Mouse (Mus musculus) heart, adult 2 months (tissue): ENCODE results near the gene Scn2b. TPM values are rescaled to one million over a fixed set of nuclear protein-coding genes. Genes with fewer than 3 reads are reported as not detected.

Source experiments
- DNase-seq, 2 experiments: peaks; one replicate each; pipeline ENCODE4 v3.0.0; 2021
- H3K27ac ChIP-seq: fragments of 200-600 bp; 2 replicates; pipeline ENCODE4 v1.8.1; 2022
- H3K27me3 ChIP-seq: fragments of 200-500 bp; 2 replicates; pipeline ENCODE4 v1.6.1; 2012; ENCODE audit warnings: mild to moderate bottlenecking, low read length, inconsistent platforms, mixed read lengths; ENCODE audit not compliant: control insufficient read depth, insufficient read depth
- H3K36me3 ChIP-seq: fragments of 200-500 bp; 2 replicates; pipeline ENCODE4 v1.6.1; 2012; ENCODE audit warnings: low read length, inconsistent platforms; ENCODE audit not compliant: control insufficient read depth, insufficient read depth
- H3K4me1 ChIP-seq: fragments of 200-500 bp; 2 replicates; pipeline ENCODE4 v1.6.1; 2011; ENCODE audit warnings: low read length; ENCODE audit not compliant: control insufficient read depth, insufficient read depth
- H3K4me3 ChIP-seq: fragments of 200-600 bp; 2 replicates; pipeline ENCODE4 v1.8.1; 2022
- H3K79me2 ChIP-seq: fragments of 200-500 bp; replicated peaks from 2 replicates; pipeline ENCODE4 v1.6.1; 2012; ENCODE audit warnings: mild to moderate bottlenecking, inconsistent platforms, low read length, moderate library complexity, mixed read lengths; ENCODE audit not compliant: control insufficient read depth, insufficient read depth
- H3K9ac ChIP-seq: fragments of 200-500 bp; 2 replicates; pipeline ENCODE4 v1.6.1; 2012; ENCODE audit warnings: low read depth, mild to moderate bottlenecking, control low read depth, inconsistent platforms, low read length, mixed read lengths
- CTCF ChIP-seq: fragments of 200-600 bp; IDR thresholded peaks from 2 replicates; pipeline ENCODE4 v1.8.1; 2022; ENCODE audit warnings: antibody characterized with exemption, mild to moderate bottlenecking, moderate library complexity
- EP300 ChIP-seq: fragments of 200-500 bp; IDR thresholded peaks from 2 replicates; pipeline ENCODE4 v1.6.1; 2011; ENCODE audit warnings: low read depth, low read length, control low read depth; ENCODE audit not compliant: insufficient read depth
- POLR2A ChIP-seq: fragments of 200-500 bp; IDR thresholded peaks from 2 replicates; pipeline ENCODE4 v1.6.1; 2011; ENCODE audit warnings: mild to moderate bottlenecking, low read depth, low read length, control low read depth; ENCODE audit not compliant: insufficient read depth
- WGBS: fragments of 180-500 bp; shearing (Covaris S2); methylation state at CpG from one replicate; pipeline ENCODE4 v1.1.7; 2018; 5-methylcytosine and 5-hydroxymethylcytosine counted together
- intact Hi-C: fragments of 180-260 bp; cut with DNase I; formaldehyde crosslinking; loops from one replicate; pipeline ENCODE4 v1.15.1; 2025
- polyA plus RNA-seq: library from polyadenylated mRNA; depleted of rRNA; stranded (reverse); fragments of >200 nt; gene quantifications from 2 replicates; pipeline ENCODE4 v1.2.3, GENCODE M21; 2012; rRNA removed
- total RNA-seq, 2 experiments: library from RNA; stranded (reverse); gene quantifications; 2 replicates each; pipeline ENCODE4 v1.2.3; 2021

Gene Scn2b
- total and polyA plus RNA-seq, 3 experiments, result 0.31 to 1.3 (median 1.2) TPM

- WGBS, result 65% methylated on average over 1 of the region's 1 CpGs
- intact Hi-C loops, result no loop called here
- no peak for DNase-seq
Measured at GRCm38 (mm10) chr9:45171073-45171610, 53.6 kb downstream of the Scn2b start.

GRCm38 (mm10) chr9:45173475-45173874 is 55.9 kb downstream of the Scn2b start:
- Histone ChIP-seq H3K9ac (no peak overlapping the region), H3K27ac (no peak overlapping the region), H3K36me3 (no peaks in the 10 kb centered on the region), H3K79me2 (no peaks in the 10 kb centered on the region), H3K4me3 (no peak overlapping the region), H3K27me3 (no peaks in the 10 kb centered on the region), H3K4me1 (no peaks in the 10 kb centered on the region)
- 53% methylated on average over 3 of the region's 3 CpGs for WGBS
- intact Hi-C loops, result no loop called here
- DNase-seq, result no peak
- TF ChIP-seq CTCF, result no peak
- TF ChIP-seq POLR2A, result no peak
- no peak for TF ChIP-seq EP300

More at GRCm38 (mm10) chr9:45171073-45171610, 53.6 kb downstream of the Scn2b start:
- H3K4me1 ChIP-seq, result no peaks in the 10 kb centered on the region
- TF ChIP-seq EP300 (no peak), POLR2A (no peak), CTCF (no peak)
- H3K27me3 ChIP-seq, result no peaks in the 10 kb centered on the region
- no peak overlapping the region for H3K27ac ChIP-seq
- no peaks in the 10 kb centered on the region for H3K79me2 ChIP-seq
- H3K36me3 ChIP-seq, result no peaks in the 10 kb centered on the region
- H3K4me3 ChIP-seq, result no peak overlapping the region
- H3K9ac ChIP-seq, result no peak overlapping the region

- DNase-seq, result no peak
- Histone ChIP-seq H3K27ac (no peak overlapping the region), H3K36me3 (no peaks in the 10 kb centered on the region), H3K4me1 (no peaks in the 10 kb centered on the region), H3K9ac (no peak overlapping the region), H3K4me3 (no peak overlapping the region), H3K27me3 (no peaks in the 10 kb centered on the region), H3K79me2 (no peaks in the 10 kb centered on the region)
- 74% methylated on average over 5 of the region's 5 CpGs for WGBS
- TF ChIP-seq EP300, result no peak
- TF ChIP-seq CTCF, result no peak
- TF ChIP-seq POLR2A, result no peak
- intact Hi-C loops, result no loop called here
Measured at GRCm38 (mm10) chr9:45179282-45179681, 61.7 kb downstream of the Scn2b start.

Other genes starting within 250 kb of the Scn2b start
- gene Kmt2a, start 236.5 kb upstream of the Scn2b start, total RNA-seq, result 10 to 100 TPM; 25.7 to 25.9 TPM
- 11.8 and 12.9 TPM in 2 replicates for gene Kmt2a, start 236.5 kb upstream of the Scn2b start, polyA plus RNA-seq
- 1,000 to 10,000 TPM; 1,478 to 1,698 TPM for gene Atp5l, start 197.0 kb upstream of the Scn2b start, total RNA-seq
- gene Atp5l, start 197.0 kb upstream of the Scn2b start, polyA plus RNA-seq, result 1,092 and 1,784 TPM in 2 replicates
- gene Ube4a, start 152.2 kb upstream of the Scn2b start, total RNA-seq, result 10 to 100 TPM; 36.1 to 39.6 TPM
- gene Ube4a, start 152.2 kb upstream of the Scn2b start, polyA plus RNA-seq, result 8.4 and 17.0 TPM in 2 replicates
- gene Cd3g, start 137.4 kb upstream of the Scn2b start, total RNA-seq, result under 1 TPM; 0.25 to 0.39 TPM
- 0.64 and 1.5 TPM in 2 replicates for gene Cd3g, start 137.4 kb upstream of the Scn2b start, polyA plus RNA-seq
- gene Cd3d, start 136.0 kb upstream of the Scn2b start, total RNA-seq, result under 1 TPM in 1 of 2 experiments, not detected in 1; 0.66 TPM
- 0.29 and 0.92 TPM in 2 replicates for gene Cd3d, start 136.0 kb upstream of the Scn2b start, polyA plus RNA-seq
- gene Cd3e, start 108.2 kb upstream of the Scn2b start, total RNA-seq, result under 1 TPM; 0.21 to 0.66 TPM
- 0.32 and 1.5 TPM in 2 replicates for gene Cd3e, start 108.2 kb upstream of the Scn2b start, polyA plus RNA-seq
- 1 to 10 TPM in 1 of 2 experiments, under 1 TPM in 1; 0.77 to 1.2 TPM for gene Mpzl2, start 78.0 kb upstream of the Scn2b start, total RNA-seq
- 1.6 and 1.8 TPM in 2 replicates for gene Mpzl2, start 78.0 kb upstream of the Scn2b start, polyA plus RNA-seq
- gene Mpzl3, start 62.6 kb upstream of the Scn2b start, total RNA-seq, result 1 to 10 TPM; 1.4 to 1.8 TPM
- 0.82 and 1.2 TPM in 2 replicates for gene Mpzl3, start 62.6 kb upstream of the Scn2b start, polyA plus RNA-seq
- under 1 TPM; 0.20 to 0.29 TPM for gene Jaml, start 38.6 kb upstream of the Scn2b start, total RNA-seq
- 0.14 and 0.18 TPM in 2 replicates for gene Jaml, start 38.6 kb upstream of the Scn2b start, polyA plus RNA-seq
- gene Scn4b, start 20.6 kb downstream of the Scn2b start, total RNA-seq, result 10 to 100 TPM; 14.2 to 16.9 TPM
- 5.1 and 8.3 TPM in 2 replicates for gene Scn4b, start 20.6 kb downstream of the Scn2b start, polyA plus RNA-seq
- gene BC049352, start 64.2 kb downstream of the Scn2b start, total RNA-seq, result not detected
- 0.09 and 0.23 TPM in 2 replicates for gene BC049352, start 64.2 kb downstream of the Scn2b start, polyA plus RNA-seq
- gene Tmprss4, start 86.3 kb downstream of the Scn2b start, total RNA-seq, result not detected
- gene Tmprss4, start 86.3 kb downstream of the Scn2b start, polyA plus RNA-seq, result 0.82 TPM in 1 of 2 replicates, not detected in the other
- gene Il10ra, start 151.4 kb downstream of the Scn2b start, total RNA-seq, result 1 to 10 TPM; 1.7 to 1.8 TPM
- 3.6 and 3.7 TPM in 2 replicates for gene Il10ra, start 151.4 kb downstream of the Scn2b start, polyA plus RNA-seq
- gene Tmprss13, start 201.3 kb downstream of the Scn2b start, total RNA-seq, result 1 to 10 TPM; 5.4 to 6.9 TPM
- 0.94 and 6.9 TPM in 2 replicates for gene Tmprss13, start 201.3 kb downstream of the Scn2b start, polyA plus RNA-seq